Mouse (Mus musculus) natural killer cell, adult 2 months (primary cell): ENCODE results near the gene Ap5b1.

Source experiments
- DNase-seq, 2 experiments: peaks; one replicate each; pipeline ENCODE4 v3.0.0; 2022; ENCODE audit warnings: low spot score in 2 of 2

The Ap5b1 gene

DNA sequence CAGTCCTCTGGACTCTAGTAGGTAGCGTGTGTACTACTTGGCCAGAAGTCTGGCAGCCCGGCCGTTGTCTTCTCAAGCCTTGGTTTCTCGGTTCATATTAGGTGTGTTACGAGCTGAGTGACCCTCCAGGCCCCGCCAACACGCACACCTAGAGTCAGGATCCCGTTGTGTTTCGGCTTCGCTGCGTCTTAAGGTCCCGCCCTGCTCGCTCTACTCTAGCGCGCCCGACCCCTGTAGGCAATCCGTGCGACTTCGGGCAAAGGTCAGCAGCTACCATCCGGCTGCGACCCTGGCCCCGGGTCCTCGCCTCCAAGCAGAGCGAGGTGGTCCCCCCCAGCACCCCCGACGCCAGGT lies 668 bp upstream of the Ap5b1 start:
- no peak for DNase-seq

DNA sequence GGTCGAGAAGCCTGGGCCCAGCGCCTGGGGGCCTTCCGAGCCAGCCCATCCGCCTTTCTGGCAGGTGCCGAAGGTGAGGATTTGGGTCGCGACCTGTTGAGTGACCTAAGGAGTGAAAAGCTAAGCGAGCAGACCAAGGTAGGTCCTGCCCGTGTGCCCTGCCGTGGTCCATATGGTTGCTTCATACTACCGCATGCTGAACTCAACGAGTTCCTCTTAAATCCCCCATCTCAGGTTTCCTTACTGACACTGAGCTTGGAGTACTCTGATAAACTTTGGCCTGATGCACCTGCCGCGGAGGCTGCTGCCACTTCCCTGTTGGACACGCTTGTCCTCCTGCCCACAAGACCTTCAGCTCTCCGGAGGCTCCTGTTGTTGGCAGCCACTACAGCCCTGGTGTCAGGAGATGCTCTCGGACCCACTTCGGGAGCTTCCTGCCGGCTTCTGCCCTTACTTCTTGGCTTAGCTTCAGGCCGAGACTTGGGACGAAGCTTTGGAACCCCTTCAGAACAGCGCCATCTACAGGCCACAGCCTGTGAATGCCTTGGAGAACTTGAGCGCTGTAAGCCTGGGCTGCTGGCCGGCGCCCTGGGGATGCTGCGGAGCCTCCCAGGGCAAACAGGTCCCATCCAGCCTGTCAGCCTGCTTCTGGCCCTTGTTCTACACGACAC lies 780 bp downstream of the Ap5b1 start:
- DNase-seq = peak; percentile 77 to 82

DNA sequence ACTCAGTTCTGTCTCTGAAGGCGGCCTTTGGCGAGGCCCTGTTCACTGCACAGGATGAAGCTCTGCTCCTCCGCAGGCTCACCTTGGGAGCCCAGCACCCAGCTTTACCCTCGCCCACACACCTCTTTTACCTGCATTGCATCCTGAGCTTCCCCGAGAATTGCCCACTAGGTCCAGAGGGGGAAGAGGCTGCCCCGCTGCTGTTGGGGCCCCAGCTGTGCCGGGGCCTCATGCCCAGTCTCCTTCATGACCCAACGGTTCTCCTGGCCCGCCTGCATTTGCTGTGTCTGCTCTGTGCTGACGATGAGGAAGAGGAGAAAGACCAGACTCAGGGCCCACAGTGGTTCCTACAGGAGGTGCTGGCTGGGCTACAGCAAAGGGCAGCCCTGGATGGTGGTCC lies 1.7 kb downstream of the Ap5b1 start:
- DNase-seq = no peak

DNA sequence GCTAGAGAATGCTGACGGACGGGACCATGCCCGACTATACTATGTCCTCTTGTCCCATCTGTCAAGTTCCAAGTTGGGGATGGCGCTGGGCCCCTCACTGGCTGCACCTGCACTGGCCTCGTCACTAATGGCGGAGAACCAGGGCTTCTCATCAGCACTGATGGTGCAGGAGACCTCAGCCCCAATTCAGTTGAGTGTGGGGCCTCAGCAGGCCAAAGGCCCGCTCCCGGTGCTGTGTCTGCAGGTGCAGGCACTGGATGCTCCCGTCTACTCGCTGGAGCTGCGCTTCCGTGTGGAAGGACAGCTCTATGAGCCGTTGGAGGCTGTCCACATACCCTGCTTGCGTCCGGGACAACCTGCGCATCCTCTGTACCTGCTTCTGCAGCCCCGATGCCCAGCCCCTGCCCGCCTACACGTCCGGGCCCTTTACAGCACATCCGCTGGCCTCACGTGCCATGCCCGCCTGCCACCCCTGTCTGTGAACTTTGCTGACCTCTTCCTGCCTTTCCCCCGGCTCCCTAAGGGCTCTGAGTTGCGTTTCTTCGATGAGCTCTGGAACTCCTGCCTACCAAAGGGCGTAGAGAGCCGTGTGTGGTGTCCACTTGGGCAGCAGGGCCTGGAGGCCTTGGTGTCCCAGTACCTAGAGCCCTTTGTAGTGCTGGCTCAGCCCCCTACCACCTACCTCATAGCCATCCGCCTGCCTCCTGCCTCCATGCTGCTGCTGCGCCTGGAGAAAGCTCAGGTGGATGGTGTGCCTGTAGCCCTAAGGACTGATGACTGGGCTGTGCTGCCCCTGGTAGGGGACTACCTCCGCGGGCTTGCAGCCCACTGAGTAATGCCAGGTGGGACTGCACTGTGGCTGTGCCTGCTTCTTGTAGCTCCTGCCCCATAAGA lies 2.8 kb downstream of the Ap5b1 start:
- no peak for DNase-seq

DNA sequence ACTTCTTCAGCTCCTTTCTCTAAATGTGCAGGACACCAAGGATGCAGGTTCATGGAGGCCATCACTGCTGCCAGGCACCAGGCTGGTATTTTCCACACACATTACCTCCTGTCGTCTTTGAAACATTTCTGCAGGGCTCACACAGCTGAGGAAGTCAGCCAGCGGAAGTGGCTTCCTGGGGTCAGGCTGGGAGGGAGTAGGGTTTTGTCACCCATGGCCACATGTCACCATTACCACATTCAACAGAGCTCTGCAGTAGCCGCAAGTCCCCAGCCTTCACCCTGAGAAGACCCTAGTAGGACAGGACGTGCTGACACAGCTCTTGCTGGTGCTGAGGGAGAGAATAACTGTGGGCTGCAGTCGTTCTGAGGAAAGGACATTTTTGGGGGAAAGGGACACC lies 4.0 kb downstream of the Ap5b1 start:
- DNase-seq = peak; percentile 77 to 88

DNA sequence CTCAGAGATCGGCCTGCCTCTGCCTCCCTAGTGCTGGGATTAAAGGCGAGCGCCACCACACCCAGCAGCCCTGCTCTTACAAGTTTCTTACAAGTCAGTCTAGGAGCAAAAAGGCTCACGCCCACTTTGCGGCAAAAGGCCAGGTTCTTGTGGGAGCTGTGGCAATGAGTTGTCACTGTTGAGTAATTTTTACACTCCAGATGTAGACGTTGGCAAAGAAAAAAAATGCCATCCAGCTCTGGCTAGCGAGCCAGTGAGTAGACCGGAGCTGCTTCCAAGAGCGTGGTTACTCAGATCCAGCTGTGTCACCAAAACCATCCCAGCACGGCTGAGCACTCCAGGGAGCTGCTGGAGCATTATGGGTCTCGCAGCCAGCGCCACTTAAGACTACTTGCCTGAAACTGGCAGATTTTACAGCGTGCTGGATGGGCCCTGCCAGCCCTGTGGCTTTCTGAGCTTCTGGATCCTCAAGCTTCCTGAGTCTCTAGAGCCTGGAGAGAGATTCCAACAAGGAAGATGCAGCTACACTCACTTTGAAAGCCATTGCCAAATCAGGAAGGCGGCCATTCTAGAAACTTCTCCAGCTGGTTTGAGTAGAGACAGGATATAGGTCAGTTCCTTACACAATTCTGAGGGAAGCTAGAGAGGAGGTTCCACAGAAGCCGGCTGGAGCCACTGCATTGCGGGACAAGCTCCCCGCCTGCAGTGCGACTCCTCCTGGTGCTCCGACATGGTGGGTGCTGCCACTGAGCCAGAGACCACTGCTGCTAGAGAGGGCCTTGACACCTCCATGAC lies 4.7 kb downstream of the Ap5b1 start:
- peak; percentile 36 to 57 for DNase-seq

DNA sequence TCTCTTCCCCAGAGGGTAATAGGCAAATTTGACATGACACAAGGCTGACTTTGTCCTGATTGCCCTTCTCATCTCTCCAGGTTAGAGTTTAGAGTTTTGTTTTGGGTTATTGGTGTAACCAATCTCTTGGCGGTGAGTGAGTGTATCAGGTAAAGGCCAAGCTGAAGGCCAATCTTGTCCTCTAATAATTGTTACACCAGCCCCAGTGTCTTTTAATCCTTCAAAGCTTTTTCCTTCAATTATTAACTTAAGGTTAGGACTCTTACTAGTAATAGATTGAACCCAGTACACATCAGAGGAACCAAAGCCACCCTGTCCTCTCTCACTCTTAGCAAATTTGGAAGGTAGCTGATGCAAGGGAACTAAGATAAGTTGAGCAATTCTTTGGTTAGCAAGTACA lies 7.5 kb downstream of the Ap5b1 start:
- no peak for DNase-seq

DNA sequence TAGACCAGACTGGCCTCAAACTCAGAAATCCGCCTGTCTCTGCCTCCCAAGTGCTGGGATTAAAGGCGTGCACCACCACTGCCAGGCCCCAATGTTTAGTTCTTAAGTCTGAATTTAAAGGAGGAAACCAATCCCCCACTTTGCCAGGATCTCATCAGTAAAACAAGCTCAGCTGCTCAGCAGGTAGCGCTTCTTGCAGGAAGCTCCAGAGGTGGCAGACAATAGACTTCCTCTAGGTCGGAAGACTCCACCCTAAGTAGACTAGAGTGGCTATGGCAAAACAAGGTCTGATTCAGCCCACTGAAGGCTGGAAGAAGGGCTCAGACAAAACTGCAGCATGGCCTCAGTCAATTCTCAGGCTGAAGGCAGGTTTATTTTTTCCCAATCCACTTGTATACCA lies 12.1 kb downstream of the Ap5b1 start:
- no peak for DNase-seq

DNA sequence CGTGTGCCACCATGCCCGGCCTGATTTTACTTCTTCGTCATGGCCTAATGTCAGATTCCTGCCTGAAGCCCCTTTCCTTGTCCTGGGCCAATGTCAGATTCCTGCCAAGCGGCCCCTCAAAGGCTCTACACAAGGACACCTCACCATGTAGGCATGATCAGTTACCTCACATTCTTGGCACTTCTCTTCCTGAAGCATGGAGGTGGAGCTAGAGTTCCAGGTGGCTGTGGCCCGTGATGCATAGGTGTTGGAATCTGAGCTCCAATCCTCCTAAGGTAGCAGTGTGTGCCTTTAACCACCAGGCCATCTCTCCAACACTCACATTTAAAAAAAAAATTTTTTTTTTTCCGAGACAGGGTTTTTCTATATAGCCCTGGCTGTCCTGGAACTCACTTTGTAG lies 13.0 kb downstream of the Ap5b1 start:
- no peak for DNase-seq

DNA sequence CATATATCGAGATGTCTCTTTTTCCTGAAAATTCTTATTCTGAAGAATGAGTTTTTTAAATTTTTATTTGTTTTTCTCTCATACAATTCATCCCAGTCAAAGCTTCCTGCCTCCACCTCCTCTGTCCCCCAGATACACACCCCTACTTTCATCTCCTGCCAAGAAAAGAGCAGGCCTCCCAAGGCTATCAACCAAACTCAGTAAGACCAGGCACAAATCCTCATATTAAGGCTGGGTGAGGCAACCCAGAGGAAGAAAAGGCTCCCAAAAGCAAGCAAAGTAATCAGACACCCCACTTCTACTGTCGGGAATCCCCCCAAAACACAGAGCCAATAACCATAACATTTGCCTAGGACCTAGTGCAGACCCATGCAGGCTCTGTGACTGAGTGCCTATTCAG lies 14.2 kb downstream of the Ap5b1 start:
- DNase-seq = no peak

DNA sequence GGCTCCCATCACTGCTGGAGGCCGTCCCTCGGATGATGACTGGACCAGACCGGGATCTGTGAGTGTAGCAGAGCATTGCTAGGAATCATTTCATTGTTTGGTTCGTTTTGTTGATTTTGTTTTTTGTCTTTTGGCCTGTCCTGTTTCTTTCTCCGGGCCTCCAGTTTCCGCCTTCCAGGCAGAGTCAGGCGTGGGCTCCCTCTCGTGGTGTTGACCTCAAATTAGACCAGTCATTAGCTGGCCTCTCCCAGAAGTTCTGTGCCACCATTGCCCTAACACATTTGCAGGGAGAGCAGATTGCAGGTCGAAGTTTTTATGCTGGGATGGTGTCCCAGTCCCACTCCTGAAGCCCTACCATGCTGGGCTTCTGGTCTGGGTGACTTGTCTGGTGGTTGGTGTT lies 21.3 kb downstream of the Ap5b1 start:
- DNase-seq = no peak

DNA sequence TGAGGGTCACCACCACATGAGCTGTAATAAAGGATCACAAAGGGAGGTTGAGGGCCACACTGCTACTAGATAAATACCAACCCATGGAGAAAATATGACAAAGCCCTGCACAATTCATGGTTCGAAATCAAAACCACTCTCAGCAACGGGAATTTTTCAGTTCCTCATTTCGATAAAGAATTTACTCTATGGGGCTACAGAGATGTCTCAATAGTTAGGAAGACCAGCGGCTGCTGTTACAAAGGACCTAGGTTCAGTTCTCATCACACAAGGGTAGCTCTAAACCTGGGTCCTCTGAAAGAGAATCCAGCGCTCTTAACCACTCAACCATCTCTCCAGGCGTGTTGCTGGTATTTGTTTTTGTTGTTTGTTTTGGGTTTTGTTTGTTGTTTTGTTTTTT lies 24.1 kb downstream of the Ap5b1 start:
- DNase-seq = no peak

DNA sequence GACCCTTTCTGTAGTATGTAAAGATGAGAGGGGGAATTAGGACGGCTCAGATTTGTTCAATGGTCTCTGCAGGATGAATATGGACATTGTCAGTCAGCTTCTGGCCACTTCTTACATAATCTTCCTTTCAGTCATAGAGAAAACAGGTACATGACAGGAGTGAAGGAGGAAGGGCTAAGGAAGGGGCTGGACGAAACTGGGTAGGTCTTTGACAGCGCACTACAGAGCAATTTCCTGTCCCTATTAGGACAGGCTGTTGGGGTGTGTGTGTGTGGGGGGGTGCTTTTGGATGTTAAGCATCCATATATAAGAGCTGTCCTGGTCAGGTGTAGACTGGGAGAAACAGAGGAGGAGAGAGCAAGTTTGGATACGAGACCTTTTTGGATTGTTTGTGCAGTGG lies 31.4 kb downstream of the Ap5b1 start:
- no peak for DNase-seq

DNA sequence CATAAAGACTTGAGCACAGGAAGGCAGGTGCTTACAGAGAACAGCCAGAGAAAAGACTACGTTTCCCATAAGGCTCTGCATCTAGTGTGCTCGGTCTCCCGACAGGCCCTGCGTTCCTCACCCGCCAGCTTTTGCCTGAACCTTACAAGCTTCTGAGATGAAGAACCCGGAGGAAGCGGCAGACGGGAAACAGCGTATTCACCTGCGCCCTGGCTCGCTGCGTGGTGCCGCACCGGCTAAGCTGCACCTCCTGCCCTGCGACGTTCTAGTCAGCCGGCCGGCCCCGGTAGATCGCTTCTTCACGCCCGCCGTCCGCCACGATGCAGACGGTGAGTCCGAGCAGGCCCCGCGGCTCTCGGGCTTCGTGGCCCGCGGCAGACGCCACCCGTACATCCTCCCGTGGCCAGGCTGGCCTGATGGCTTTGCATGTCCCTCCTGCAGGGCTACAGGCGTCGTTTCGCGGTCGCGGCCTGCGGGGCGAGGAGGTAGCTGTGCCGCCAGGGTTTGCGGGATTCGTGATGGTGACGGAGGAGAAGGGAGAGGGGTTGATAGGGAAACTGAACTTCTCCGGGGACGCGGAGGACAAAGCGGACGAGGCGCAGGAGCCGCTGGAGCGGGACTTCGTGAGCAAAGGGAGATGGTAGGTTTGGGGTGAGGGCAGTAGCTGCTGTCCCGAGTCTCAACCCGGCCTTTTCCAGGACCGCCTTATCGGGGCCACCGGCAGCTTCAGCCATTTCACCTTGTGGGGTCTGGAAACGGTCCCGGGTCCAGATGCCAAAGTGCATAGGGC lies 34.1 kb downstream of the Ap5b1 start, which contains the start of gene Rnaseh2c:
Gene Rnaseh2c (plus strand): TSS at position 122 of the 790 bp plus-strand sequence.
- DNase-seq = peak; percentile 67 to 76

DNA sequence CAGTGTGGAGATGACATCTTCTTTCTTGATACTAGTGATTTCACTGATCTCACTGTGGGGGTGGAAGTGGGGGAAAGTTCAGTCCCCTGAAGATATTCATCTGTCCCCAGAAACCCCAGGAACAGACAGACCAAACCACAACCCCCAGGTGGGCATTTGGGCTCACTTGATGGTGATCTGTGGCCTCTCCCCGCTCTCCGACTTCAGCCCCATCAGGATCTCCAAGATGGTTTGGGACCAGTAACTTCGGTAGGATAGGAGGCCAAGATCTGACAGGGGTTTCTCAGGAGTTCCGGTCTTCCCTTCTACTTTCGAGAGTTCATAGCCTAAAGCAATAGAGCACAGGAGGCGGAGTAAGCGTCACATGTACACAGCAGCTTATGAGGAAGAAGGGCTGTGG lies 35.8 kb downstream of the Ap5b1 start:
- DNase-seq = no peak

DNA sequence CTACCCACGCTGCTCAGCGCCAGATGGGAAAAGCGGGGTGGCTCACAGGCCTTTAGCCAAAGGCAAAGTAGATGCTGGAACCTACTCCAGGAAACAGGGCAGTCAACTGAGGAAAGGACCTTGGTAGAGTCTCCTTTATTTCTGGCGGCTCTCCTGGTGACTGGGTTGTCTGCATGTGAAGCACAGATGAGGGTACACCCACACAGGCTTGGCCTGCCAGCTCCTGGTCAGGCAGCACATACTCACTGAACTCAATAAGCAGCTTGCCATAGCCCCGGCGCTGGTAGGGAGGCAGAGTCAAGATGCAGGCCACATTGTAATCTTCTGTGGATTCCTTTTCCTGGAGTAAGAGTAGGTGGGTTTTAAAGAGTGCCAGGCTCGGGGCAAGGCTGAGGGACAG lies 37.3 kb downstream of the Ap5b1 start:
- DNase-seq = no peak

DNA sequence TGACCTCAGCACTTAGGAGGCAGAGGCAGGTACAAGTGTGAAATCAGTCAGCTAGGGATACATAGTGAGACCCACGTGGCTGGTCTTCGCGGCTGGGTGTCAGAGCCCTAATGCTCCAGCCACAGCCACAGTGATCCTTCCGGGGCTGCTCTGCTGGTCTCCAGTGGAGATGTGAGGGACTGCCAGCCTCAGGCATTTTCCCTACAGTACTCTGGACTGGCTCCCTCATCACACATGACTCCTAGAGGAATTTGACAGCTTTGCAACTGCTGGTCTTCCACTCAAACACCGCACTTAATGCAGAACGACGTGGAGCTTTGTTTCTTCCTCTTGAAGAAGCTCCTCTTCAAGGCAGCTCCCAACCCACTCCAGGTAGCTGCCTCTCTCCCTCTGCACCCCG lies 38.4 kb downstream of the Ap5b1 start:
- DNase-seq = no peak

DNA sequence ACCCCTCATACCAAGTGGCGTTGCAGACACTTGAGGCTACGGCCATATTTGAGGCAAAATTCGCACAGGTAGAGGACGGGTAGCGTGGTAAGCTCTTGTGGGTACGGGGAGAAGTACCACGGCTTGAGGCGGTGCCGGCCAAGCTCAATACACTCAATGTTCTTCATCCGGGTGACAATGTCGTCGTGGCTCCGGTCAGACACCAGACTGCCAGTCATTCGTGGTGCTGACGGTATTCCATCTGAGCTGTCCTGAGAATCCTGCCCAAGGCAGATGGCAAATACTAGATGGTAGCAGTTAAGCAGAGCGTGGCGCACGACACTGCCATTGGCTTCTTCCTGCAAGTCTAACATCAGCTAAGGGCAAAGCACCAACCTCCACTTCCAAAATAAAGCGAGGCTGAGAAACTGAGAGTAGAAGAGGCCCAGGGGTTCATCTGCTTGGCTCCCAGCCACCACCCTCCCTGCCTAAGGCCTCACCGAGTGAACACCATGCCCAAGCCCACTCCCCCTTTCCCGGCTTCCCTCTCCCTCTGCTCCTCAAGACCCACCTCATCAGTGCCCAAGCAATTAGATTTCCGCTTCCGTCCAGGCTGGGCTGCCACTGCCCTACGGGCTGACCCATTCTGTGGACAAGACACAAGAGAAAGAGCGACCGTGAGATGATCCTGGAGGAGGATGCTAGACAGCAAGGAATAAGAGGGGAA lies 40.0 kb downstream of the Ap5b1 start:
- DNase-seq = no peak

DNA sequence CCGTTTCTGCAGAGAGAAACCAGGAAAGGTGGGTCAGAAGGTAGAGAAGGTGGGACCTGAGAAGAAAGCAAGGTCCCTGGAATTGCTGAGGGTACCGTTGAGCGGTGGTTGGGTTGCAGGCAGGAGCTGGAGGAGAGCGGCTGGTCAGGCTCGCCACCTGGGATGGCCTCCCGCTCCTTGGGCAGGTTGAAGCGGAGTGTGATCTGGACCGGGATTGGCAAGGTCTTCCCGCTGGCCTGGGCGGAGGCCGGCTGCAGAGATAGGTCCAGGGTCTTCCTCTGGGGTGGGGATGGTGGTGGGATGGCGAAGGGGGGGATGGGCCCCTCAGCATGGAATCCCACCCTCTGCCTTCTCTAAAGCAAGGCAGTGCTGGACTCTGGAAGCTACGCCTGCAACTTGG lies 40.9 kb downstream of the Ap5b1 start:
- no peak for DNase-seq

DNA sequence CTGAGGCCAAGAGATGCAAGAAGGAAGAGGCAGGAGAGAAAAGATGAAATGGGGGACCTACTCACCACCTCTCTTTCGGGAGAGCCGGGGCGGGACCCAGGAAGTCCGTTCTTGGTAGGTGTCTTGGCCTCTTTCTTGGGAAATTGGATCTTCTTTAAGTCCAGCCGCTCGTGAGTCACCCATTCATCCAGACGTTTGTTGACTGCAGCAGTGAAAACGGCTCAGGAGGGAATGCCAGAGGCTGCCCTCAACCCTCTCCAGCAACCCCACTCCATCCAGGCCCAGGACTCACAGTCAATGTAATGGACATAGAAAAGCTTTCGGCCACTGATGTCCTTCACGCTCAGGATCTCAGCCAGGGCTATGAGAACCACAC lies 41.3 kb downstream of the Ap5b1 start:
- DNase-seq = no peak
